9 mouse cellular contexts compared by ENCODE assay signal in genomic region chr11:106391546-106392188, GRCm38 (mm10). TPM values are rescaled to one million over a fixed set of nuclear protein-coding genes. Genes with fewer than 3 reads are reported as not detected.
DNase-seq lines count a peak whose midpoint lies in the region; ATAC-seq and TF ChIP-seq lines count a peak whose summit lies in the region.
"Had no signal": no experiment of that assay in that cellular context is flagged by ENCODE, and none has a peak within 500 bp of the region (broad histone marks: within the 10 kb centered on the region; RNA-seq: fewer than 3 reads in every experiment).

No protein-coding gene starts in this region.

- no peak overlapping the region for H3K27ac ChIP-seq in ES-Bruce4 (ENCODE audit: insufficient read depth, low read length)
- H3K27ac ChIP-seq in heart, embryonic 15.5 days = peak overlapping the region; percentile 6; the same call in 1 of the 2 replicates
- no peak overlapping the region for H3K27ac ChIP-seq in liver, embryonic 14.5 days
- no peak overlapping the region for H3K27ac ChIP-seq in neural tube, embryonic 12.5 days
- no peak overlapping the region for H3K27ac ChIP-seq in stomach, postnatal 0 days (replicated peaks)

- H3K4me2 ChIP-seq in heart, embryonic 15.5 days = no peak overlapping the region
- H3K4me2 ChIP-seq in liver, embryonic 14.5 days (ENCODE audit: low read depth) = no peak overlapping the region
- no peak overlapping the region for H3K4me2 ChIP-seq in neural tube, embryonic 12.5 days (replicated peaks)
- H3K4me2 ChIP-seq in stomach, postnatal 0 days (replicated peaks; ENCODE audit: low read depth) = no peak overlapping the region

- H3K4me3 ChIP-seq in ES-Bruce4 (ENCODE audit: low read depth, low read length) = no peak overlapping the region
- H3K4me3 ChIP-seq in heart, embryonic 15.5 days = no peak overlapping the region
- H3K4me3 ChIP-seq in liver, embryonic 14.5 days (ENCODE audit: insufficient read depth in 1 of 2, low read depth in 2 of 2, low read length in 2 of 2) = no peak overlapping the region
- H3K4me3 ChIP-seq in neural tube, embryonic 12.5 days = no peak overlapping the region
- H3K4me3 ChIP-seq in stomach, postnatal 0 days (ENCODE audit: low read depth, low read length) = no peak overlapping the region

- peak; percentile 88 for ATAC-seq in erythroblast, adult 5-6 weeks (replicated peaks; ENCODE audit: low FRiP score, poor library complexity, severe bottlenecking)
- 0 out of 2 replicates have a peak, but pooled peaks have one; percentile 37 for ATAC-seq in heart, embryonic 15.5 days (replicated peaks; ENCODE audit: insufficient number of reproducible peaks, insufficient read depth, low FRiP score, low read depth)
- no peak; the same call in 1 of the 2 replicates for ATAC-seq in liver, embryonic 14.5 days (ENCODE audit: insufficient read depth)
- ATAC-seq in neural tube, embryonic 12.5 days (ENCODE audit: low FRiP score, low read depth) = peak; percentile 29; the same call in 1 of the 2 replicates
- ATAC-seq in stomach, postnatal 0 days (ENCODE audit: low FRiP score, low TSS enrichment) = peak; percentile 65

- H3K36me3 ChIP-seq in ES-Bruce4 (ENCODE audit: control insufficient read depth, insufficient read depth, low read length, poor library complexity, severe bottlenecking) = no peaks in the 10 kb centered on the region
- H3K36me3 ChIP-seq in heart, embryonic 15.5 days = no peaks in the 10 kb centered on the region
- no peaks in the 10 kb centered on the region for H3K36me3 ChIP-seq in liver, embryonic 14.5 days (replicated peaks; ENCODE audit: control insufficient read depth, insufficient read depth, low read depth)
- peaks cover 5% of the 10 kb centered on the region; the same call in 1 of the 2 replicates for H3K36me3 ChIP-seq in neural tube, embryonic 12.5 days
- H3K36me3 ChIP-seq in stomach, postnatal 0 days (ENCODE audit: control insufficient read depth, insufficient read depth, low read length) = no peaks in the 10 kb centered on the region

- H3K9ac ChIP-seq in ES-Bruce4 (ENCODE audit: low read depth, poor library complexity, severe bottlenecking) = no peak overlapping the region
- H3K9ac ChIP-seq in heart, embryonic 15.5 days = no peak overlapping the region
- no peak overlapping the region for H3K9ac ChIP-seq in liver, embryonic 14.5 days (replicated peaks)
- H3K9ac ChIP-seq in neural tube, embryonic 12.5 days = no peak overlapping the region
- H3K9ac ChIP-seq in stomach, postnatal 0 days (ENCODE audit: low read length) = no peak overlapping the region

- TF ChIP-seq EP300 in ES-Bruce4 (IDR thresholded peaks at IDR 0.05; ENCODE audit: insufficient read depth, low read depth, low read length) = no peak
- no peak for TF ChIP-seq EP300 in liver, embryonic 14.5 days (IDR thresholded peaks at IDR 0.05; ENCODE audit: low read depth)
- TF ChIP-seq EP300 in stomach, postnatal 0 days (optimal IDR thresholded peaks at IDR 0.05) = no peak

- H3K9me3 ChIP-seq in ES-Bruce4 (replicated peaks; ENCODE audit: control insufficient read depth, insufficient read depth, low read length, poor library complexity, severe bottlenecking) = no peaks in the 10 kb centered on the region
- no peaks in the 10 kb centered on the region for H3K9me3 ChIP-seq in heart, embryonic 15.5 days (replicated peaks)
- H3K9me3 ChIP-seq in liver, embryonic 14.5 days (ENCODE audit: control insufficient read depth, low read length) = no peaks in the 10 kb centered on the region
- H3K9me3 ChIP-seq in neural tube, embryonic 12.5 days = no peaks in the 10 kb centered on the region
- H3K9me3 ChIP-seq in stomach, postnatal 0 days (ENCODE audit: control insufficient read depth, low read length) = no peaks in the 10 kb centered on the region

- DNase-seq in brain, adult 2 months (ENCODE audit: low read depth, low spot score) = peak; percentile 87
- peak; percentile 76 to 82 for DNase-seq in kidney, postnatal 36 days
- DNase-seq in liver, embryonic 14.5 days (ENCODE audit: low read depth in 3 of 3, low spot score in 3 of 3) = peak; percentile 57 to 66 (median 63)
- peak; percentile 69 for DNase-seq in stomach, postnatal 0 days (ENCODE audit: low spot score)

- 30% methylated on average over 6 of the region's 6 CpGs for WGBS in heart, embryonic 15.5 days
- 32% methylated on average over 6 of the region's 6 CpGs for WGBS in liver, embryonic 14.5 days (ENCODE audit: insufficient replicate concordance)
- WGBS in neural tube, embryonic 12.5 days = 32% methylated on average over 6 of the region's 6 CpGs
- 27% methylated on average over 6 of the region's 6 CpGs for WGBS in stomach, postnatal 0 days

- peak; percentile 87 for TF ChIP-seq CTCF in ES-Bruce4 (IDR thresholded peaks at IDR 0.05; ENCODE audit: low read depth, low read length)
- peak; percentile 98 for TF ChIP-seq CTCF in liver, embryonic 14.5 days (IDR thresholded peaks at IDR 0.05; ENCODE audit: low read depth)
- peak; percentile 98 for TF ChIP-seq CTCF in stomach, postnatal 0 days (IDR thresholded peaks at IDR 0.05; ENCODE audit: low read depth)

- H3K4me1 ChIP-seq in ES-Bruce4 (ENCODE audit: control insufficient read depth, insufficient read depth, low read length) = peaks cover 4% of the 10 kb centered on the region
- peaks cover 14% of the 10 kb centered on the region; the same call in 1 of the 2 replicates for H3K4me1 ChIP-seq in heart, embryonic 15.5 days (replicated peaks)
- peaks cover 21 to 31% of the 10 kb centered on the region in 2 experiments for H3K4me1 ChIP-seq in liver, embryonic 14.5 days (replicated peaks; ENCODE audit: control insufficient read depth in 2 of 2, insufficient read depth in 2 of 2, low read length in 1 of 2)
- no peaks in the 10 kb centered on the region for H3K4me1 ChIP-seq in neural tube, embryonic 12.5 days
- no peaks in the 10 kb centered on the region; the same call in 1 of the 2 replicates for H3K4me1 ChIP-seq in stomach, postnatal 0 days (replicated peaks; ENCODE audit: control insufficient read depth, insufficient read depth)

- TF ChIP-seq POLR2A in ES-Bruce4 (IDR thresholded peaks at IDR 0.05; ENCODE audit: insufficient read depth, low read length) = no peak

- H3K27me3 ChIP-seq in ES-Bruce4 (ENCODE audit: control insufficient read depth, insufficient read depth, low read length, poor library complexity, severe bottlenecking) = no peaks in the 10 kb centered on the region
- H3K27me3 ChIP-seq in heart, embryonic 15.5 days = no peaks in the 10 kb centered on the region
- H3K27me3 ChIP-seq in liver, embryonic 14.5 days (ENCODE audit: control insufficient read depth, insufficient read depth, low read length) = no peaks in the 10 kb centered on the region
- H3K27me3 ChIP-seq in neural tube, embryonic 12.5 days (replicated peaks) = no peaks in the 10 kb centered on the region
- no peaks in the 10 kb centered on the region for H3K27me3 ChIP-seq in stomach, postnatal 0 days (ENCODE audit: control insufficient read depth, insufficient read depth, low read length)

RNA-seq across cellular contexts. Expression of gene Icam2, which starts 3.8 kb away (rescaled TPM):
- polyA plus RNA-seq in ES-Bruce4 (2011; ENCODE audit: insufficient read depth, insufficient read length, low read depth, missing spikeins) = not detected in 2 replicates
- total RNA-seq in erythroblast, adult 5-6 weeks (2015; ENCODE audit: low replicate concordance) = 9.8 and 10.7 TPM in 2 replicates
- total RNA-seq in erythroblast, adult 5-6 weeks (2017; ENCODE audit: low replicate concordance) = 4.0 and 13.7 TPM in 2 replicates
- 79.4 and 87.1 TPM in 2 replicates for polyA plus RNA-seq in heart, embryonic 15.5 days (2015; fragmentation: Nextera tagmentation; extraction: Ambion mirVana)
- polyA plus RNA-seq in liver, embryonic 14.5 days (2012; rRNA removed) = 9.4 and 13.0 TPM in 2 replicates
- polyA plus RNA-seq in liver, embryonic 14.5 days (2014; fragmentation: Nextera tagmentation; extraction: Ambion mirVana) = 12.1 and 16.3 TPM in 2 replicates
- 15.6 and 16.6 TPM in 2 replicates for polyA plus RNA-seq in neural tube, embryonic 12.5 days (2016; fragmentation: Nextera tagmentation; extraction: Ambion mirVana)
- 12.7 and 13.2 TPM in 2 replicates for polyA plus RNA-seq in stomach, postnatal 0 days (2015; fragmentation: Nextera tagmentation; extraction: Ambion mirVana)

RNA-seq across cellular contexts. Expression of gene Prr29, which starts 26.4 kb away (rescaled TPM):
- polyA plus RNA-seq in ES-Bruce4 (2011; ENCODE audit: insufficient read depth, insufficient read length, low read depth, missing spikeins) = not detected in 2 replicates
- total RNA-seq in erythroblast, adult 5-6 weeks (2015; ENCODE audit: low replicate concordance) = not detected in 2 replicates
- total RNA-seq in erythroblast, adult 5-6 weeks (2017; ENCODE audit: low replicate concordance) = not detected in 2 replicates
- 0.44 and 0.62 TPM in 2 replicates for polyA plus RNA-seq in heart, embryonic 15.5 days (2015; fragmentation: Nextera tagmentation; extraction: Ambion mirVana)
- polyA plus RNA-seq in liver, embryonic 14.5 days (2012; rRNA removed) = not detected in 2 replicates
- not detected in 2 replicates for polyA plus RNA-seq in liver, embryonic 14.5 days (2014; fragmentation: Nextera tagmentation; extraction: Ambion mirVana)
- not detected in 2 replicates for polyA plus RNA-seq in neural tube, embryonic 12.5 days (2016; fragmentation: Nextera tagmentation; extraction: Ambion mirVana)
- 0.23 and 0.41 TPM in 2 replicates for polyA plus RNA-seq in stomach, postnatal 0 days (2015; fragmentation: Nextera tagmentation; extraction: Ambion mirVana)
- total RNA-seq: left cerebral cortex, adult 8-10 months had no signal

RNA-seq across cellular contexts. Expression of gene Scn4a, which starts 38.6 kb away (rescaled TPM):
- polyA plus RNA-seq in ES-Bruce4 (2011; ENCODE audit: insufficient read depth, insufficient read length, low read depth, missing spikeins) = not detected in 2 replicates
- not detected in 2 replicates for total RNA-seq in erythroblast, adult 5-6 weeks (2015; ENCODE audit: low replicate concordance)
- total RNA-seq in erythroblast, adult 5-6 weeks (2017; ENCODE audit: low replicate concordance) = not detected in 2 replicates
- polyA plus RNA-seq in heart, embryonic 15.5 days (2015; fragmentation: Nextera tagmentation; extraction: Ambion mirVana) = 0.06 and 0.24 TPM in 2 replicates
- 0.01 and 0.02 TPM in 2 replicates for polyA plus RNA-seq in liver, embryonic 14.5 days (2012; rRNA removed)
- not detected in 2 replicates for polyA plus RNA-seq in liver, embryonic 14.5 days (2014; fragmentation: Nextera tagmentation; extraction: Ambion mirVana)
- 0.03 and 0.13 TPM in 2 replicates for polyA plus RNA-seq in neural tube, embryonic 12.5 days (2016; fragmentation: Nextera tagmentation; extraction: Ambion mirVana)
- 0.02 and 0.12 TPM in 2 replicates for polyA plus RNA-seq in stomach, postnatal 0 days (2015; fragmentation: Nextera tagmentation; extraction: Ambion mirVana)

Comparison
In these comparisons a context has a peak if more than half of its experiments do, and no peak if none do; other contexts are left out.
1. RNA of gene Icam2, which starts 3.8 kb away (polyA plus RNA-seq): 79.4 to 87.1 TPM in heart, embryonic 15.5 days, 15.6 to 16.6 TPM in neural tube, embryonic 12.5 days, 9.4 to 16.3 TPM in liver, embryonic 14.5 days and 12.7 to 13.2 TPM in stomach, postnatal 0 days; not detected in ES-Bruce4; every median in the first group is over 10 times any median in the second.
2. Peak in every context shown above with its lines, with median percentiles within 50 percentile points of each other: CTCF ChIP-seq and DNase-seq.